Mouse (Mus musculus) right cerebral cortex, postnatal 14 days (tissue): ENCODE measurements around the gene Wsb2.
"Not testable (repeated sequence)": the region's sequence is repeated elsewhere in the genome, so short reads cannot be mapped to it uniquely, and the experiment has no call there.

Source experiments
- DNase-seq: peaks from one replicate; pipeline ENCODE4 v3.0.0; 2022

Wsb2 gene

DNA sequence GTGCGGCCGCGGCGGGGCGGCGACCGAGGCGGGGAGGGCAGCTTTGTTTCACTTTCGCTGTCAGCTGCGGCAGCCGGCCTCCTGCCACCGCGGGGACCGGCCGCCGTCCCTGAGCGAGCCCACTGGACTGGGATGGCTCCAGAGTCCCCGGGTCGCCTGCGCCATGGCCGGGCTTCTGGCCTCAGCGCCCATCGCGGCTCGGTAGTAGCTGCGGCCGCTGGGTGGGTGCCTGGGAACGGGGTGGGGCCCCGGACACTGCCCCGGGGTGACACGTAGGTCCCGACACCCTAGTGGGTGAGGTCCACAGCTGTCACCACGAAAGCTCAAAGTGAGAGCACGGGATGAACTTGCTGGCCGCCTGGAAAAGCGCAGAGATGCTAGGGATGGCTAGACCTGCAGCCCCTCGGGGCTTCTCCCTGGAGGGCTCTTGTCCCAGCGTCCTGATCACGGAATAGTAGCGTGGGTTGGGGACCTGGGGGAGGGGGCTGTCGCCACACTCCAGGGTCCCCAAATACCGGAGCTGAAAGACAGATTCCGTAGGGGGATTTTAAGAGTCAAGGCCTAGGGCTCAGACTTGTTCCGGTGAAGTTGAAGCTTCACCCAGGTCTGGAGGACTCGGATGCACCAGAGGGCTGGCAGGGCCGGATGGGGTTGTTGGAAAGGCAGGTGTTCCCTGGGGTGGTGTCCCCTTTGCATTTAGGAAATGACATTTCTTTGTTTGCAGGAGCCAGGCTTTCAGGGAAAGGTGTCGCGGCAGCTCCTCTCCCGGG, 559 bp downstream of the Wsb2 start:
- peak; percentile 36 for DNase-seq

DNA sequence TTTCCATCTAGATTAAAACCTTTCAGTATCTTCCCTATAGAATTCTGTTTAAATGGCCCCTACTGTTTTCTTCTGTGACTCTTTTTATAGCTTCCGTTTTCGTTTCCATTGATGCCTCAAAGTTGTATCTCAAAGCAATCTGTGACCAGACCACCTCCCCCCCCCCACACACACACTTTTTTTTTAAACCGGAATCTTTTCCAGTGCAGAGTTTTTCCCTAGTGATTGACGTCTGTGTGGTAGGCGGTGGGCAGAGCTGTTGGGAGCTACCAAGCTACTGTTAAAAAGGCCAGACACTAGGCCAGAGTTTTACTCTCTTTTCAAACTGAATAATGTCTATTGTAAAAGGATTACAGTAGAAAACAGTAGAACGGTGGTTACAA, 1.1 kb downstream of the Wsb2 start:
- DNase-seq = no peak

DNA sequence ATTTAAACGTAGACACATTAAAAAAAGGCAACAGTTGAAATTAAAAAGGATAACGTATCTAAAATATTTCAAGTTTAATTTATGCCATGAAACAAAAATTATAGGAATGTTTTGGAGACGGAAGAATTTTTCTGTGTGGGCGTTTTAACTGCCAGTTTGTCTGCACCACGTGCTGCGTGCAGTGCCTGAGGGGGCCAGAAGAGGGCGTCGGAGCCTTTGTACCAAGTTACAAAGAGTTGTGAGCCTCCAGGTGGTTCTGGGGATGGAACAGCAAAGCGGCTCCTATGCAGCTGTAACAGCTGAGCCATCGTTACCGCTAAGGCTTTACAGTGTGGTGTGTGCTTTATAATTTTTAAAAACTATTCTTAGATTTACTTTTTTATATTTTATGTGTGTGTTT, 1.6 kb downstream of the Wsb2 start:
- peak; percentile 92 for DNase-seq

DNA sequence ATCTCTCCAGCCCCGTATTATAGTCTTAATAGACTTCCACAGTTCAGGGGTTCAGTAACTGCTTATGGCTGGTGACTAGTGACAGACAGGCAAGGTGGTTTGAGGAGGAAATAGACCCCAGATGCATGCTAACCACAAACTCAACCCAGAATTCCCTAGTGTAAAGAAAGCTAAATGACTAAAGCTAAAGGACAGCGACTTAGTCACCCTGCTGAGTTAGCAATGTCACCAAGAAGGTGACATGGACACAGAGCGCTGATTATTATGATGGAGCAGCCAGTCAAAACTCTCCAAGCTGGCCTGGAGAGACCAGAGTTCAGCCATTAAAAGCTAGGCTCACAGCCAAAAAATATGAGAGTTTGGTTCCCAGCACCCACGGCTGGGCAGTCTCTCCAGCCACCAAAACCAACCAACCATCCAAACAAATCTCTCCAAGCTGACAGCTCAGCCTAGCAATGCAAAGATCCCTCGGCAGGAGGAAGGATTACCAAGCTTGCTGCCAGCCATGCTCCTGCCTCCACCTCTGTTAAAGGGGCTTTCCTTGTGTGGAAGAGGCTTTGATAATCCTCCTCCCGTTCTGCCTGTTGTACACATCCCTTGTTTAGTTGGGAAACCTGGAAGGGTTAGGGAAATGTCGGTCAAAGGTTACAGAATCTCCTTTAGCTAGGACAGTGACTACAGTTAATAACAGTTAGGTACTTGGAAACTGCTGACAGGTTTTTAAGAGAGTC, 2.6 kb downstream of the Wsb2 start:
- no peak for DNase-seq

DNA sequence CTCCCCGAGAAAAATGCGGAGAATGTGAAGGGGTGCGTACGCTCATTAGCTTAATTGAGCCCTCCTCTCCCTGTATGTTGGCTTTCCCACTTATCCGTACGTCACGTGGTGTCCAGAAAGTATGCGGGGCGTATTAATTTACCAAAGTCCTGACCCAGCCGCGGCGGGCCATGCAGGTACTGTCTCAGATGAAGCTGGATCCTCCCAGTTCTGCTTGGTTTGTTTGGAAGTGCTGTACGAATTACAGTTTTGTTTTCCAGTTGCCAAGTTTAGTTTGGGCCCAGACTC, 3.1 kb downstream of the Wsb2 start:
- DNase-seq = no peak

DNA sequence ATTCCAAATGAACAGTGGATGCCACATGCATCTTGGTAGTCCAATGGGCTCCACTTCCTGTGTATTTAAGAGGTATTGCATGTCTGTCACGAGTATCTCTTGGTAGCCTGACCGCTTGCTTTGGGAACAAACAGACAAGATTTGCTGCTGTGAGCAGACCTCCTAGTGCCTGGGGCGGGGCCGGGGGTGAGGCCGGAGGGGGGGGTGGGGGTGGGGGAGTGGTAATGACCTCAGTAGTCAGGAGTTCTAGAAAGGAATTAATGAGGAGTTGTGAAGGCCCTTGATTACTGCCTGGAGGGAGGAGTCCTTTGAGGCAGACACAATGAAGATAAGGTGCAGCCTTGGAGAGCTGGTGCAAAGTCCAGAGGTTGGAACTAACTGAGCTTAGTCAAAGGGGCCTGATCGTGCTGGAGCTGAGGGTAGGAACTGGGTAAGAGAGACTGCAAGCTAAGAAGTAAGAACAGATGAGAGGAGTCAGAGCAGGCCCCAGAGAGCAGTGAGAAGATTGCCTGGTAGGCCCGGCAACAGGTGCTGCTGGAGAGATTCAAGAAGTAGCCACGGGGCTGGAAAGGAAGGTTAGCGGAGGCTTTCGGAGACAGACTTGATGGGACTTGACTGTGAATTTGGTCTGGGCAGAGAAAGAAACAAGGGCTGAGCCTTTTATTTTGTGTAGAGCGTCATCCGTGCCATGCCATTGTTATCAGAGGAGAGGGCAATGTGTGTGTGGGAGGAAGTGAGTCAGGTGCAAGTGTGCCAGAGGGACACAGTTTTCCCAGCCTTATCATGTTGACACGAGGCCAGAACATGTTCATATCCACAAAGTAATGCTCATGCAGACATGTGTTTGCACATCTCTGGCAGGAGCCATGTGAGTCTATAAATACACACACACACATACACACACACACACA, 3.8 kb downstream of the Wsb2 start:
- DNase-seq = no peak

DNA sequence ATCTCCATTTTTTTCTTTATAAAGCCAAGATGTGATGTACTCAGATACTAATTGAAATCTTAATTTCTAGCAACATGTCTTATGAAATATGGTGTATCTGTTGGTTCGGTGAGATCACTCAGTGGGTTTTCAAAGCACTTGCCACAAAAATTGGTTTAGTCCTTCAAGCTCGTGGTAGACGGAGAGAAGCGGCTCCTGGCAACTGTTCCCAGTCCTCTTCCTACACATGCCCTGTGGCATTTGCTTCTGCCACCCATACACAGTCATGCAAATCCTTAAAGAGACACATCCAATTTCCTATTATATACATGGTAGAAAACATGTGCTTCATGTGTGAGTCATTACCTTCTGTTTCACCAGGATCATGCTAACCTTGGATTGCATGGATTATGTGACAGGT, 4.5 kb downstream of the Wsb2 start:
- DNase-seq = no peak

DNA sequence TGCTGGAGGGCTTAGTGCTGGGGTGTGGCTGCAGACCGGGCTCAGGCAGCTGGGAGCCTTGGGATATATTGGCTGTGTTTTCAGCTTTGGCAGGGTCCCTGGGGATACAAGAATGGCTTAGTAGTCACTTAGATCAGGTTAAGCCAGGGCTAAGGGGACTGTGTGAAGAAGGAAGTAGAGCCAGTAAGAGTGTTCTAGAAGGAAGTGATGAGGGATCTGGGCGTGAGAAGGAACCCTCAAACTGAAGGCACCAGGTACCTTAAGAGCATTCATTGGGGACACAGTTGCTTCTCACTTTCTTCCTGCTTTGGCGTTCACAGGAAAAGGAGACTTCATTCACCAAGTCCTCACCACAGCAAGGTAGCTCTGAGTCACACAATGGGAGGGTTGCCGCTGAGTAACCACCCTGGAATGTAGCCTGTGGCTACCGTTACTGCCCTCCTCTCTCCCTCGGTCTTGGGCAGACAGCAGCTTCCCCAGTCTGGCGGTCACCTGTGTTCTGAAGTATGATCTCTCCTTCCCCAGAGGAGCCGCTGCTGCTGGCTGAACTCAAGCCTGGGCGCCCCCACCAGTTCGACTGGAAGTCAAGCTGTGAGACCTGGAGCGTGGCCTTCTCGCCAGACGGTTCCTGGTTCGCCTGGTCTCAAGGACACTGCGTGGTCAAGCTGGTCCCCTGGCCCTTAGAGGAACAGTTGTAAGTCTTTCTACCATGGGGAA, 6.1 kb downstream of the Wsb2 start:
- DNase-seq = no peak

DNA sequence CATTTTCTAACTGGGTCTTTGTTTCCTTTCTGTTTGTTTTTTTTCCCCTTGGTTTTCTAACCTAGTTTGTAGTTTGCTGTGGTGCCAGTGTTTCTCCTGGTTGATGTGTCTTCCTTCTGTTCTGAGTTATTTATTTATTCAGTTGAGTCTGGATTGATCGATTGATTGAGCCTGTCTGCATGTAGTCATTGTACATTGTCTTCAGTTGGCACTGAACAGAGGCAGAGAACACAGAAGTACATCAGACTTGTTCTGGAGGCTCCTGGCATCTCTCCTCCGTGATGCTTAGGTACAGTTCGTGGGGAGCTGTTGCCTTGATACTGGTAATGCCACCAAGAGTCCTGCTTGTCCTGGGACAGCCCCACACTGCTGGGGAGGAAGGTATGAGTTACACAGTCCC, 7.7 kb downstream of the Wsb2 start:
- DNase-seq = no peak

DNA sequence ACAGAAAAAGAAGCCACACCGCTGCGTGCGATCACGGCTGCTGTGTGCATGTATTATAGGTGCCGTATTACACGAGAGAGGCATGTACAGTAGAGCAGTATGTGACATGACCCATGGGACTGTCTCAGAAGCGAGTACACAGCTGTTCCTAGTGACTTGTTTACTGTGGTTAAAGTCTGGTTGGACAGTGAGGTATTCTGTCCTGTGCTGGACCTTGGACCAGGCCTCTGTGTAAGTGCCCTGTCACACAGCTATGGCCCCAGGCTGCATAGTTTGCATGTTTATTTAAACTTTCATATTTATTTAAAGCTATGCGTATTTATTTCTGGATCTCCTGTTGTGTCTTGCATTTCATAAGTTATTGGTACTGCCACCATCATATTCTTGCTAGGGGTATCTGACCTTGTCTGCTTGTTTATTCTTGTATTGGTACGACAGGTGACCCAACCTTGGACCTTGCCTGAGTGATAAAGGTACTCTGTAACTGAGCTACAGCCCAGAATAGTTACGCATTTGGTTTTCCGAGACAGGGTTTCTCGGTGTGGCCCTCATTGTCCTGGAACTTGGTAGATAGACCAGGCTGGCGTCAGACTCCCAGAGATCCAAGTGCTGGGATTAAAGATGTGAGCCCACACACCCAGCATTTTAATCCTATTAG, 8.9 kb downstream of the Wsb2 start:
- no peak for DNase-seq

DNA sequence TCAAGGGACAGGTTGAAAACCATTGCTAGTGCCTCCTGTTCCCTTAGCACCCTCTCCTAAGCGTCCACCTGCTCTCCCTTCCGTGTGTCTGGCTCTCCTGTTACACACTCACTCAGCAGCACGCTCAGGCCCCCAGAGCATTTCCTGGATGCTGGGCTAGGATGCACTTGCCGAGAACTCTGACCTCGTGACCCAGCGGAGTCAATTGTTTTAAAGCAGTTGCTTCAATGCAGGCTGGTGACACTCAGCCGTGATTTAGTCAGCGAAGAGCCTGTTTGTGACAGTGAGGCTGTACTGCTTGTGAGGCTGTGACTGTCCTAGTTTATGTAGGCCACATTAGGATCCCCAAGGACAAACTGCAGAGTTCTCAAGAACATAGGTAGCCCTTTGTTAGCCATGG, 10.1 kb downstream of the Wsb2 start:
- DNase-seq = no peak

DNA sequence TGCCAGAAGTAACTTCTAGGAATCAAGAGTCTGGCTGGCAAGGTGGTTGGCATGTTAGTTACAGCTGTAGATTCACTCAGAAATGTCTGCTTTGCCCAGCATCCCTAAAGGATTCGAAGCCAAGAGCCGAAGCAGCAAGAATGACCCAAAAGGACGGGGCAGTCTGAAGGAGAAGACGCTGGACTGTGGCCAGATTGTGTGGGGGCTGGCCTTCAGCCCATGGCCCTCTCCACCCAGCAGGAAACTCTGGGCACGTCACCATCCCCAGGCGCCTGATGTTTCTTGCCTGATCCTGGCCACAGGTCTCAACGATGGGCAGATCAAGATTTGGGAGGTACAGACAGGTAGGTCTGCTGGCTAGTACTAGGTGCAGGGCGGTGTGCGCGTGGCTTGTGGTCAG, 13.5 kb downstream of the Wsb2 start:
- DNase-seq = no peak

DNA sequence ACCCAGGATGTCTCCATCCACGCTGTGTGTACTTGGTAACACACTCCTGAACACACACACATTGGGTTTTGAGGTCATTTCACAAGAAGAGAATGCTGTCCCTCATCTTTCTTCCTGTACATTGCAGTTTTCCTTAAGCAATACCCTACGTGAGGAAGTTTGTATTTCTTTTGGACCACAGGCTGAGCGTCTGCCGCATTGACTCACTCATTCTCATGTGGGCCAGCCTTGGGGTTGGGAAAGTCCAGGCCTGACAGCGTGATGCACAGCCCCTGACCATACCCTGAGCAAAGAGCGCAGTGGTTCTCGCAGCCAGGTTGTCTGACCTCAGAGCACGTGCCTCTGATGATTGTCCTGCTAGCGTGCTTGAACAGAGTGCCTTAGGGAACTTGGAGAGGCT, 16.3 kb downstream of the Wsb2 start:
- DNase-seq = no peak

DNA sequence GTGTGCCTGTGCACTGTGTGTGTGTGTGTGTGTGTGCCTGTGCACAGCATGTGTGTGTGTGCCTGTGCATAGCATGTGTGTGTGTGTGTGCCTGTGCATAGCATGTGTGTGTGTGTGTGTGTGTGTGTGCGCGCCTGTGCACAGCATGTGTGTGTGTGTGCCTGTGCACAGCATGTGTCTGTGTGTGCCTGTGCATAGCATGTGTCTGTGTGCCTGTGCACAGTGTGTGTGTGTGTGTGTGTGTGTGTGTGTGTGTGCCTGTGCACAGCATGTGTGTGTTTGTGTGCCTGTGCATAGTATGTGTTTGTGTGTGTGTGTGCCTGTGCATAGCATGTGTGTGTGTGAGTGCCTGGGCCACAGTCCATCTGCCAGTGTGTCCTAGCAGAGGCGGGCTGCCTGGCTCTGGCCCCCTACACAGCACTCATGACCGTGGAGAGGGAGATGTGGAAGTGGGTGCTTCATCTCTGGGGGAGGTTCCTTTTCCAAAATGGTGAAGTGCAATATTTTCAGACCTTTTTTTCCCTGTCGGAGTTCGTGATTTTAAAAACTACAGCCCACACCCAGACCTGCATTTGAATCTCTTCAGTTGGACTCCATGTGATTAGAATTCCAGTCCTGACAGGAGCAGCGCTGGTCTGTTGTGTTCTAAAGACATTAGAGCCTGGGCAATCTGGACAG, 17.4 kb downstream of the Wsb2 start:
- DNase-seq = no peak

DNA sequence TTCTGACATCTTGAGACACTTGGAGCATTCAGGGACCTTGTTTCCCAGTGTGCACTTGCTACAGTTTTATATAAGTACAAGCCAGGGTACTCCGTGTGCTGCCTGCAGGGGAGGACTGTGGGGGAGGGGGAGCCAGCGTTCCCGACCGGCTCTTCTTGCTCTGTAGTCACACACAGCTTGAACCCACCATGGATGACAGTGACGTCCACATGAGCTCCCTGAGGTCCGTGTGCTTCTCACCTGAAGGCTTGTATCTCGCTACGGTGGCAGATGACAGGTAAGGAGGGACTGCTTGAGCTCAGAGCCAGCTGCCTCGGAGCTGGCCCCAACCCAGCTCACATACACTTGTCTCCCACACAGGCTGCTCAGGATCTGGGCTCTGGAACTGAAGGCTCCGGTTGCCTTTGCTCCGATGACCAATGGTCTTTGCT, 19.2 kb downstream of the Wsb2 start:
- DNase-seq = peak; percentile 63

DNA sequence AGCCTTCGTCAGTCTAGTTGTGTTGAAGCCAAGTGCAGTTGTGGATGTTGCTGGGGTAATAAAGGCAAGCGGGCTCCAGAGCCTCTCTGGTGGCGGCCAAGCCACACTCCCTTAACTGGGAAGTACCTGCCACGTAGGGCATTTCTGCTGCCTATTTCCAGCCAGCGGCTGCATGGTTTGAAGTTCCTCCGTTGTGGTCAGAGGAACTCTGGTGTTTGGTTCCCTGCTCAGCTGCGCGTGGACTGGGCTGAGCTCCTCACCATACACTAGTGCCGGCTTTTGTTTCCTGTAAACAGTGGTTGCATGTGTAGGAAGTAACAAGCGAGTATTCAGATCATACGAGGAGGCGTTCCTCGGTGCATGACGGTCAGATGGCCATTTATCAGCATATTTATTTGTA, 20.6 kb downstream of the Wsb2 start:
- DNase-seq = not testable (repeated sequence)

DNA sequence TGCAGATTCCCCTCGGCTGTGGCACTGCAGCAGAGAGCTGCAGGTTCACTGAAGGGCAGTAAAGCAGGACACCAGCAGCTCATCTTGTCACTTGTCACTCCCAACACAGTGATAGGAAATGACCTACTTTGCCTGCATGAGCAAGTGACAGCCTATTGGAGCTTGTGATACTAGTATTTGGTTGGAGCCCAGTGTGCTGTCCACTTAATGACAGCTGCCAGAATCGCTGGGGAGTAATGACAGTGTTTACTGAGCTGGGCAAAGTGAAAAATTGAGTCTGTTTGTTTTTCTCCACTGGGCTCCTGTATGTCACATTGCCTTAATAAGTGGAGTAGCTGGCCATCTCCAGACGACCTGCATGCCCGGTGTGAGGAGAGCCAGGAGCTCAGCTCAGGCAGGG, 23.1 kb downstream of the Wsb2 start:
- DNase-seq = no peak

DNA sequence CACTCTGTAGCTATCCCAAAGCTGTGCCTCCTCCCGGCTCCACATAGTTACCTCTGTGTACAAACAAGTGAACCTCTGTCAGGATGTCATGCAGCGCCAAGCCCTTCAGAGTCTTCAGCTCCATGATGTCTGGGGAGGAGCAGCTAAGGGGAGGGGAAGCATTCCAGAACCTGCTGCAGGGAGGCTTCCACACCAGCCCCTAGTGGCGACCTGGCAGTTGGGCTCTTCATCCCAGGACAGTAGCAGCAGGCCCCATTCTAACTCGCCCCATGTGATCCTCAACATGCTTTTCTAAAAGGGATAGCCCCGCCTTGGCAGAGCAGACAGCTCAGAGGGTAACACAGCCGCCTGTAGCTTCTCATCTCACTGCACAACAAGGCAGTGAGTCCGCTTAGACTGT, 24.7 kb downstream of the Wsb2 start:
- DNase-seq = no peak

DNA sequence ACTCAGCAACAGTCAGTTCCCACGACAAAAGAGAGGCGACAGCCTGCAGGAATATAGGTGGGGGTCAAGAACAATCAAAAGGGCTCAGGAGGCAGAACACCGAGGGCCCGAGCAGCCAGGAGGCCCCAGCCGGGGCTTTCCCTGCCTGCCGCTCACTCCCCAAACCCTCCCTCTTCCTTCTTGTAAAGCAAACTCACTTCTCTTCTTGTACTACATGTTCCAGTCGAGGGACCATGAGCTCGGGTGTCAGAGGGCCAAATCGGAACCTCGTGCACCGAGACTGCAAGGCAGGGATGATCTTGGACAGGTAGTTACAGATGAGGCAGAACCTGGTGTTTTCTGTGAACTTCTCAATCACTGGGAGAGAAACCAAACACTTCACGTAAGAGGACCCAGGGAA, 26.1 kb downstream of the Wsb2 start:
- DNase-seq = no peak

DNA sequence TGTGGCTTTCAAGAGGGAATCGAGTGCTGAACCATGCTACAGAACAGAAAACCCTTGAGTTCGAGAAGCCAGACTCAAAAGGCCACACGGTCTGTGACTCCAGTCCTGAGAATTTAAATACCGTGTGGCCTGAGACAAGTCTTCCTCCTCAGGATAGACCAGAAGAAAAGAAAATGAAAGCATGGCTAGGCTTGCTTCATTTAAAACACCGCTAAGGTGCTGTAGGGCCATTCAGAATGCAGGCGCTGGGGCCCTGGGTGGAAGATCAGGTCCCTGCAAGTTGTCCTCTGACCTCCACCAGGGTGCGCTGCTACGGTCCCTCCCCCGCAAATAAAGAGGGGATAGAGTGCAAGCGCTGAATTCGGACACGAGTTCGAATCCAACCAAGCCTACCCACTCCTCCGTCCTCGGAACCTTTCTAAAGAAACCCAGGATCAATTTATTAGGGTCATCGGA, 31.2 kb downstream of the Wsb2 start:
- DNase-seq = peak; percentile 39

DNA sequence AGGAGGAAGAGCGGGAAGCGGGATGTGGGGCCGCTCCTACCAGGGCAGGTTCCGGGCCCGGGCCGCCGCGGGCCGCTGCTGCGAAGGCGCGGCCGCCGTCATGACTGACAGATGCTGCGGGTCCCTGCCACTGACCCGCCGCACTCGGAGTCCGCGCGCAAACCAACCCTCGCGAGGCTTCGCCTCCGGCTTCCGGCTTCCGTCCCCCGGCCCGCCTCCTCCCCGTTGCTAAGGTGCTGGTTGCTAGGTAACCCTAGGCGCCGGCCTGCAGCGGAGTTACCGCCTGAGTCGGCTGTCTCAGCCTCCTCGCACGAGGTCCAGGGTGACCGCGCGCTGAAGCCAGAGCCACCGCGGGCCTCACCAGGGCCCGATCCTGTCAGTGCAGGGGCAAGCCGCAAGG, 31.8 kb downstream of the Wsb2 start, which contains the start of gene Rfc5:
Gene Rfc5, minus strand, starts transcription at position 171 of the 400 bp plus-strand sequence.
- peak; percentile 97 for DNase-seq

DNA sequence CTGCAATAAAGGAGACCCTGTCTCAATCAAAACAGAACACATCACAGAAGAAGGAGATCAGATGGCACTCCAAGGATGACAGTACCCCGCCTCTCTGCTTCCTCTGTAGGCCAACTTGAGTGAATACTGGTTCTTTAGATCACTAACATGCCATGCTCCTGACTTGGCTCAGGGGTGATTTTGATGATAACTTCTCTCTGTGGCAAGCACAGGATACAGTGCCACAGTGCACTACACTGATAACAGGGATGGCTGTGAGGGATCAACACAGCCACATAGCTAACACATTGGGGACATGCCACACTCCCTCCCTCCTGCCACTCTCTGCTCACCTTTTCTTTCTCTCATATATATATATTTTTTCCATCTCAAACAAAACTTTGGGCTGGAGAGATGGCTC, 33.8 kb downstream of the Wsb2 start:
- DNase-seq = no peak
